In genomic region chr5:129999097-129999496, GRCm38 (mm10) we compare ENCODE assay signal across 9 mouse cellular contexts. TPM values are rescaled to one million over a fixed set of nuclear protein-coding genes. Genes with fewer than 3 reads are reported as not detected.
DNase-seq lines count a peak whose midpoint lies in the region; ATAC-seq and TF ChIP-seq lines count a peak whose summit lies in the region.
"Had no signal": no experiment of that assay in that cellular context is flagged by ENCODE, and none has a peak within 500 bp of the region (broad histone marks: within the 10 kb centered on the region; RNA-seq: fewer than 3 reads in every experiment).

No protein-coding gene starts in this region.

- no peak overlapping the region for H3K4me3 ChIP-seq in intestine, postnatal 0 days (ENCODE audit: low read depth, low read length)
- no peak overlapping the region for H3K4me3 ChIP-seq in intestine, embryonic 15.5 days (replicated peaks)
- no peak overlapping the region for H3K4me3 ChIP-seq in ES-Bruce4 (ENCODE audit: low read depth, low read length)
- H3K4me3 ChIP-seq: neural tube, embryonic 12.5 days had no signal

- peak; percentile 22; the same call in 1 of the 2 replicates for ATAC-seq in intestine, postnatal 0 days
- ATAC-seq in intestine, embryonic 15.5 days, result no peak

- DNase-seq in brain, embryonic 14.5 days (ENCODE audit: low read depth), result peak; percentile 75
- DNase-seq in forelimb bud, embryonic 11.5 days (ENCODE audit: low read depth, low spot score), result peak; percentile 65
- DNase-seq in layer of hippocampus, postnatal 25 days (ENCODE audit: extremely low spot score in 1 of 2, low spot score in 1 of 2), result peak; percentile 29 to 60
- DNase-seq in naive thymus-derived CD4-positive, alpha-beta T cell, adult 2 months (ENCODE audit: low read depth), result peak; percentile 82
- peak; percentile 59 for DNase-seq in thymus, postnatal 14 days

- H3K27me3 ChIP-seq in intestine, postnatal 0 days (replicated peaks; ENCODE audit: control insufficient read depth, insufficient read depth, low read length), result no peaks in the 10 kb centered on the region
- H3K27me3 ChIP-seq in intestine, embryonic 15.5 days (replicated peaks), result no peaks in the 10 kb centered on the region
- H3K27me3 ChIP-seq in ES-Bruce4 (ENCODE audit: control insufficient read depth, insufficient read depth, low read length, poor library complexity, severe bottlenecking), result no peaks in the 10 kb centered on the region
- H3K27me3 ChIP-seq: neural tube, embryonic 12.5 days had no signal

- H3K27ac ChIP-seq in intestine, postnatal 0 days (ENCODE audit: low read depth, low read length), result no peak overlapping the region
- no peak overlapping the region for H3K27ac ChIP-seq in intestine, embryonic 15.5 days
- H3K27ac ChIP-seq in ES-Bruce4 (ENCODE audit: insufficient read depth, low read length), result no peak overlapping the region
- H3K27ac ChIP-seq: neural tube, embryonic 12.5 days had no signal

- no peak overlapping the region for H3K9ac ChIP-seq in intestine, postnatal 0 days (ENCODE audit: low read depth, low read length)
- H3K9ac ChIP-seq in intestine, embryonic 15.5 days, result no peak overlapping the region
- H3K9ac ChIP-seq in ES-Bruce4 (ENCODE audit: low read depth, poor library complexity, severe bottlenecking), result no peak overlapping the region
- H3K9ac ChIP-seq: neural tube, embryonic 12.5 days had no signal

- no peak for TF ChIP-seq EP300 in ES-Bruce4 (IDR thresholded peaks at IDR 0.05; ENCODE audit: insufficient read depth, low read depth, low read length)

- no peak overlapping the region for H3K4me2 ChIP-seq in intestine, postnatal 0 days (replicated peaks; ENCODE audit: low read depth)
- H3K4me2 ChIP-seq in intestine, embryonic 15.5 days (replicated peaks), result no peak overlapping the region
- H3K4me2 ChIP-seq: neural tube, embryonic 12.5 days had no signal

- WGBS in intestine, postnatal 0 days, result 29% methylated on average over 4 of the region's 4 CpGs
- WGBS in intestine, embryonic 15.5 days, result 29% methylated on average over 4 of the region's 4 CpGs

- TF ChIP-seq POLR2A in ES-Bruce4 (IDR thresholded peaks at IDR 0.05; ENCODE audit: insufficient read depth, low read length), result no peak
- no peak for TF ChIP-seq POLR2A in brain, embryonic 14.5 days (IDR thresholded peaks at IDR 0.05; ENCODE audit: borderline replicate concordance, extremely low read depth, insufficient read depth, insufficient read length, poor library complexity, severe bottlenecking)

- H3K36me3 ChIP-seq in intestine, postnatal 0 days (ENCODE audit: control insufficient read depth, insufficient read depth), result peaks cover 58% of the 10 kb centered on the region
- 0 out of 2 replicates have a peak, but pooled peaks cover 2% of the 10 kb centered on the region for H3K36me3 ChIP-seq in intestine, embryonic 15.5 days
- H3K36me3 ChIP-seq in ES-Bruce4 (ENCODE audit: control insufficient read depth, insufficient read depth, low read length, poor library complexity, severe bottlenecking), result no peaks in the 10 kb centered on the region
- H3K36me3 ChIP-seq: neural tube, embryonic 12.5 days had no signal

- 0 out of 2 replicates have a peak, but pooled peaks cover 4% of the 10 kb centered on the region for H3K4me1 ChIP-seq in intestine, postnatal 0 days (replicated peaks; ENCODE audit: control insufficient read depth, insufficient read depth, low read length)
- H3K4me1 ChIP-seq in intestine, embryonic 15.5 days (replicated peaks), result peaks cover 6% of the 10 kb centered on the region; the same call in 1 of the 2 replicates
- H3K4me1 ChIP-seq in ES-Bruce4 (ENCODE audit: control insufficient read depth, insufficient read depth, low read length), result peaks cover 13% of the 10 kb centered on the region

- no peaks in the 10 kb centered on the region for H3K9me3 ChIP-seq in intestine, postnatal 0 days (ENCODE audit: control insufficient read depth)
- no peaks in the 10 kb centered on the region for H3K9me3 ChIP-seq in intestine, embryonic 15.5 days
- no peaks in the 10 kb centered on the region for H3K9me3 ChIP-seq in ES-Bruce4 (replicated peaks; ENCODE audit: control insufficient read depth, insufficient read depth, low read length, poor library complexity, severe bottlenecking)
- H3K9me3 ChIP-seq: neural tube, embryonic 12.5 days had no signal

- TF ChIP-seq CTCF in intestine, postnatal 0 days (IDR thresholded peaks at IDR 0.05; ENCODE audit: low read depth), result peak; percentile 94
- peak; percentile 93 for TF ChIP-seq CTCF in ES-Bruce4 (IDR thresholded peaks at IDR 0.05; ENCODE audit: low read depth, low read length)
- TF ChIP-seq CTCF in brain, embryonic 14.5 days (IDR thresholded peaks at IDR 0.05; ENCODE audit: borderline replicate concordance, extremely low read depth, insufficient read depth, insufficient read length), result peak; percentile 82

RNA-seq across cellular contexts. Expression of gene Gusb, which starts 3.8 kb away (rescaled TPM):
- 260 and 264 TPM in 2 replicates for polyA plus RNA-seq in intestine, postnatal 0 days (2015; fragmentation: Nextera tagmentation; extraction: Ambion mirVana)
- 88.8 and 95.7 TPM in 2 replicates for polyA plus RNA-seq in intestine, embryonic 15.5 days (2015; fragmentation: Nextera tagmentation; extraction: Ambion mirVana)
- polyA plus RNA-seq in ES-Bruce4 (2011; ENCODE audit: insufficient read depth, insufficient read length, low read depth, missing spikeins), result 11.5 and 13.3 TPM in 2 replicates
- 16.3 and 22.5 TPM in 2 replicates for polyA plus RNA-seq in brain, embryonic 14.5 days (2012; rRNA removed)
- 10 to 100 TPM; 10.4 to 12.6 TPM for total RNA-seq in layer of hippocampus, postnatal 25 days (2021)

RNA-seq across cellular contexts. Expression of gene Asl, which starts 29.9 kb away (rescaled TPM):
- 148 and 182 TPM in 2 replicates for polyA plus RNA-seq in intestine, postnatal 0 days (2015; fragmentation: Nextera tagmentation; extraction: Ambion mirVana)
- polyA plus RNA-seq in intestine, embryonic 15.5 days (2015; fragmentation: Nextera tagmentation; extraction: Ambion mirVana), result 51.4 and 65.0 TPM in 2 replicates
- 60.7 and 63.4 TPM in 2 replicates for polyA plus RNA-seq in ES-Bruce4 (2011; ENCODE audit: insufficient read depth, insufficient read length, low read depth, missing spikeins)
- 27.9 and 30.7 TPM in 2 replicates for polyA plus RNA-seq in brain, embryonic 14.5 days (2012; rRNA removed)
- 10 to 100 TPM; 15.8 to 21.8 TPM for total RNA-seq in layer of hippocampus, postnatal 25 days (2021)

RNA-seq across cellular contexts. Expression of gene Crcp, which starts 30.0 kb away (rescaled TPM):
- 39.5 and 41.6 TPM in 2 replicates for polyA plus RNA-seq in intestine, postnatal 0 days (2015; fragmentation: Nextera tagmentation; extraction: Ambion mirVana)
- 34.1 and 38.7 TPM in 2 replicates for polyA plus RNA-seq in intestine, embryonic 15.5 days (2015; fragmentation: Nextera tagmentation; extraction: Ambion mirVana)
- 25.7 and 30.0 TPM in 2 replicates for polyA plus RNA-seq in ES-Bruce4 (2011; ENCODE audit: insufficient read depth, insufficient read length, low read depth, missing spikeins)
- 37.6 and 51.0 TPM in 2 replicates for polyA plus RNA-seq in brain, embryonic 14.5 days (2012; rRNA removed)
- 10 to 100 TPM; 32.0 to 38.1 TPM for total RNA-seq in layer of hippocampus, postnatal 25 days (2021)

RNA-seq across cellular contexts. Expression of gene Vkorc1l1, which starts 57.3 kb away (rescaled TPM):
- polyA plus RNA-seq in intestine, postnatal 0 days (2015; fragmentation: Nextera tagmentation; extraction: Ambion mirVana), result 84.7 and 92.1 TPM in 2 replicates
- 26.5 and 30.9 TPM in 2 replicates for polyA plus RNA-seq in intestine, embryonic 15.5 days (2015; fragmentation: Nextera tagmentation; extraction: Ambion mirVana)
- polyA plus RNA-seq in ES-Bruce4 (2011; ENCODE audit: insufficient read depth, insufficient read length, low read depth, missing spikeins), result 72.6 and 73.3 TPM in 2 replicates
- 40.5 and 51.2 TPM in 2 replicates for polyA plus RNA-seq in brain, embryonic 14.5 days (2012; rRNA removed)
- 10 to 100 TPM; 40.5 to 45.8 TPM for total RNA-seq in layer of hippocampus, postnatal 25 days (2021)
